Mouse (Mus musculus): ENCODE results near the gene Ntn4.

DNA sequence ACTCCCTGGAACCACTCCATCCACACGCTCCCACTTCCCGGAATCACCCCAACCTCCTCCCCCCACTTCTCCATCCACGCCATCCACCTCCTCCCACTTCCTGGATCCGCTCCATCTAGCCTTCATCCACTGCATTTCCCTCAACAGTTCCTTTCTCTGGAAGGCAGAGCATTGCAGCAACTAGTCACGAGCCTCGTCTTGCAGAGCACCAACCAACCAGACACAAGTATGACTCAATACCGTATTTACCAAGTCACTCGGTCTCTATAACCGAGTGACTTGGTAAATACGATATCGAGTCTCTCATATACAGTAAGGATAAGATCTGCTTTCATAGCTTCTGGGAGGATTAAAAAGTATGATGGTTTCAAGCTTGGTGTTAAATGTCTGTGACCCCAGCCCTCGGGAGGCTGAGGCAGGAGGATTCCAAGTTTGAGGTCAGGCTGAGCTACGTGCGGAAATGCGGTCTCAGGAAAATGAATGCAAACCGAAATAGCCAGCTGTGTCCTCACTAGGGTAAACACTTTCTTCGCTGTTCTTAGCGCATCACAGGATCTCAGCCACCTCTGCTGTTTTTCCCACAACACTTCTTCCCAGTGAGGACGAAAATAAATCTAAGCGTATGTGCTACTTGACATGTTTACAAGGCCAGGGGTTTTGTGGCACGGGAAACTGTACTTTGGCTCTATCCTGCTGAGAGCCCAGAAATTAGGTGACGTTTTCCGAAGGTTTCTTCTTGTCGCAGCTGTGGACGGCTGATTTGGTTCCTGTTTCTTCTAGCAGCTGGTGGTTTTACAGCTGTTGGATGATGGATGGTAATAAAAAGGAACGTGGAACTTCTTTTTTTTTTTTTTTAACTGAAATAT is 48.1 kb downstream of the Ntn4 start:
- no peak for TF ChIP-seq EP300 (optimal IDR thresholded peaks at IDR 0.05)
- no peak for TF ChIP-seq CTCF (IDR thresholded peaks at IDR 0.05; ENCODE audit: low read depth)

All from stomach, postnatal 0 days (tissue).